Mouse (Mus musculus): ENCODE results near the gene Zfp42.

GRCm38 (mm10) chr8:43251653-43252052 is 55.1 kb downstream of the Zfp42 start:
- TF ChIP-seq CTCF (IDR thresholded peaks at IDR 0.05; ENCODE audit: low read depth) (no peak), EP300 (IDR thresholded peaks at IDR 0.05; ENCODE audit: low read depth) (no peak)
